Mouse (Mus musculus): ENCODE data around the gene Jpt1.
"Not testable (repeated sequence)": the region's sequence is repeated elsewhere in the genome, so short reads cannot be mapped to it uniquely, and the experiment has no call there.

DNA sequence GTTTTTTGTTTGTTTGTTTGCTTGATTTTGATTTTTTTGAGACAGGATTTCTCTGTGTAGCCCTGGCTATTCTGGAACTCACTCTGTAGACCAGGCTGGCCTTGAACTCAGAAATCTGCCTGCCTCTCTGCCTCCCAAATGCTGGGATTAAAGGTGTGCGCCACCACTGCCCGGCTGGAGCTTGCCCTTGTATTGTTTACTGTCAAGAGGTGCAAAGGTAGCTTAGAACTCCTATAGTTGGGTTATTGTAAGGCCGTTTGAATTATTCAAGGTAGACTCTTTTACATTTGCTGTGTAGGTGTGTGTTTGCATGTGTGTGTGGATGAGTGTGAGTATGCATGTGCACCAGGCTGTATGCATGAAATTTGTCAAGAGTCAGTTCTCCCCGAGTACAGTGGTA lies 37.6 kb downstream of the Jpt1 start:
- TF ChIP-seq CTCF (IDR thresholded peaks at IDR 0.05; ENCODE audit: borderline replicate concordance, extremely low read depth, insufficient read depth, insufficient read length); POLR2A (IDR thresholded peaks at IDR 0.05; ENCODE audit: borderline replicate concordance, extremely low read depth, insufficient read depth, insufficient read length, poor library complexity, severe bottlenecking): not testable (repeated sequence)

Measured in brain, embryonic 14.5 days (tissue).